Mouse (Mus musculus): ENCODE data around the gene Ss18l1. TPM values are rescaled to one million over a fixed set of nuclear protein-coding genes. Genes with fewer than 3 reads are reported as not detected.

Gene Ss18l1
- total RNA-seq, 2 experiments from 2014 or later = 38.8 to 40.5 TPM

GRCm38 (mm10) chr2:180041577-180042255, 593 bp upstream of the Ss18l1 start:
- Histone ChIP-seq H3K27ac (peak overlapping the region; percentile 100), H3K4me3 (peak overlapping the region; percentile 99)
- peak; percentile 53 to 59 for DNase-seq (ENCODE audit: extremely low spot score in 1 of 2, low spot score in 2 of 2)
- intact Hi-C loops (cut with DNase I) = loop anchor here (1.0 kb wide), 2 partner anchors 17 to 65 kb away; partner anchors contain the start of genes Lsm14b and Taf4
- no peak for TF ChIP-seq CTCF (IDR thresholded peaks at IDR 0.05)

DNA sequence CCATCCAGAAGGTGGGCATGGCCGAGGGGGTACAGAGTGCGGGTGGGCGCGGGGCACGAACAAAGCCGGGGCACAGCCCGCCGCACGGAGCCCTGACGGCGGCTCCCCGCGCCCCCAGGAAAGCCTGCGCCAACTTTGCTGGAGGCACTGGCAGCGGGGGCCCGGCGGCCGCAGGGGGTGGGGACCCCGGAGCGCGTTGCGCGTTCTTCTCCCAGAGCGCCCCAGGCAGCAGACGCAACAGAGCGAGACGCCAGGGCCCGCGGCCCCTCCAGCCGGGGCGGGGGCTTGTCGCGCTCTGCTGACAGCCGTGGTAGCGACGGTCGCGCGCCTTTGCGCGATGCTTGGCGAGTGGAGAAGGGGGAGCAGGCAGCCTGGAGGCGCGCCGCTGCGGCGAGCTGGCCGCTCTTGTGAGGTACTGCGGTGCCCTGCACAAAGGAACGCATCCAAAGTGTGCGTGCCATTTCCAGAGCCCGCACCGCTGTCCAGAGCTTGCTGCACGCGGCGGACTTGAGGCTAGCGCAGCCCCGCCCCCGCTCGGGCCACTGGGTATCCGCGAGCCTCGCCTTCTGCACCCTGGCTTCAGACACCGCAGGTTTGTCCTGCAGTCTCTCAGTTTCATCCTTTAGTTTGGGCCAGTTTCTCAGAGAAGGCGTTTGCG, 678 bp downstream of the Ss18l1 start:
- intact Hi-C loops (cut with DNase I) = loop anchor here (1.0 kb wide), 2 partner anchors 19 to 67 kb away; partner anchors contain the start of genes Lsm14b and Taf4
- Histone ChIP-seq H3K27ac (peak overlapping the region; percentile 100), H3K4me3 (peak overlapping the region; percentile 99)
- no peak for TF ChIP-seq CTCF (IDR thresholded peaks at IDR 0.05)
- DNase-seq (ENCODE audit: extremely low spot score in 1 of 2, low spot score in 2 of 2) = peak; percentile 66 to 70

GRCm38 (mm10) chr2:180045283-180045682, 3.0 kb downstream of the Ss18l1 start:
- intact Hi-C loops (cut with DNase I) = no loop called here
- Histone ChIP-seq H3K4me3 (no peak overlapping the region), H3K27ac (no peak overlapping the region)
- TF ChIP-seq CTCF (IDR thresholded peaks at IDR 0.05) = peak; percentile 63
- no peak for DNase-seq (ENCODE audit: extremely low spot score in 1 of 2, low spot score in 2 of 2)

DNA sequence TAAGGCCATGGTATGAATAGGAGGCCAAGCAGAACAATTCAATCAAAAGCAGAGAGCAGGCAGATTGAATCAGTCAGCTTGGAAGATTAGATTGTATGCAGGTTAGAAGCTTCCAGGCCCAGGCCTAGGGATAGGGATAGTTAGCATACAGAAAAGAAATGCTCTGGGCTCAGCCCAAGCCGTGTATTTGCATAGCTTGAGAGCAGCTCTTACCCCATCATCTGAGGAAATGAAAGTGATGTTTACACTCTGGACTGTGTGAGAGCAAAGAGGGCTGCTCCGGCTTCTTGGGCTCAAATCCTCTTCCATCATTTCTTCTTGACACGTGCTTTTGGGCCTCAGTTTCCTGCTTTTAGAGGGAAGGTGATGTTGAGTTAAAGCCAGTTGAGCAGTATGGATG, 5.3 kb downstream of the Ss18l1 start:
- H3K4me3 ChIP-seq = no peak overlapping the region
- no peak for TF ChIP-seq CTCF (IDR thresholded peaks at IDR 0.05)
- H3K27ac ChIP-seq = peak overlapping the region; percentile 66
- intact Hi-C loops (cut with DNase I) = no loop called here
- DNase-seq (ENCODE audit: extremely low spot score in 1 of 2, low spot score in 2 of 2) = no peak

DNA sequence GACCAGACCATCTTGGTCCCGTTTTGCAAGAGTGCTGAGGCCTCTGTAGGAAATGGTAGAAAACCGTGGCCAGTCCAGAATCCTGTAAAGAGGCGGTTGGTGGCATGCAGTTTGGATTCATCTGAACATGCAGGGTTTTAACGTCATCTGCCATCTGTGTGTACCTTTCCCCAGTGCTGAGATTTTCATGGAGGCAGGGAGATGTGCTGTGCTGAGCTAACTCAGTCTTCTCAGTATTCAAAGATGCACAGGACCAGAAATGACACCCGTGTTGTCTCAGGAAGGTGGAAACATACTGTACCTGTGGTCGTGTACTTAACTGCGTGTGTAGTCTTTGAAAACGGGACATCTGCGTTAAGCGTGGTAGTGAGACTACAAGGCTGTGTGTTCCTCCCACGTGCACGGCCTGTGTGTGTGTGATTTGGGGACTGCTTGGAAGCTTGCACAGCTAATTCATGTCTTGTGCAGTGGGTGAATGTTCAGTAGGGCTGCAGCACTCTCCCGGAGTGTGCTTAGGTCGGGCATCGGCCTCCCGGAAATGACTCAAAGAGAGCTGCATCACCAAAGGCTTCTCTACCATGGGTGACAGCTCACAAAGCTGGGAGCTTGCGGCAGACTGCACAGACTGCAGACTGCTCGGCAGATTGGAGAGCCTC, 5.8 kb downstream of the Ss18l1 start:
- intact Hi-C loops (cut with DNase I) = no loop called here
- H3K4me3 ChIP-seq = no peak overlapping the region
- H3K27ac ChIP-seq = peak overlapping the region; percentile 66
- peak; percentile 46 to 47 for DNase-seq (ENCODE audit: extremely low spot score in 1 of 2, low spot score in 2 of 2)
- no peak for TF ChIP-seq CTCF (IDR thresholded peaks at IDR 0.05)

- no peak overlapping the region for H3K4me3 ChIP-seq
- DNase-seq (ENCODE audit: extremely low spot score in 1 of 2, low spot score in 2 of 2) = peak; percentile 75 to 83
- no peak overlapping the region for H3K27ac ChIP-seq
- intact Hi-C loops (cut with DNase I) = loop anchor here (1.0 kb wide), 1 partner anchor 134 kb away; no protein-coding TSS in a partner anchor
- peak; percentile 79 for TF ChIP-seq CTCF (IDR thresholded peaks at IDR 0.05)
Observed at GRCm38 (mm10) chr2:180050986-180051385, 8.7 kb downstream of the Ss18l1 start.

DNA sequence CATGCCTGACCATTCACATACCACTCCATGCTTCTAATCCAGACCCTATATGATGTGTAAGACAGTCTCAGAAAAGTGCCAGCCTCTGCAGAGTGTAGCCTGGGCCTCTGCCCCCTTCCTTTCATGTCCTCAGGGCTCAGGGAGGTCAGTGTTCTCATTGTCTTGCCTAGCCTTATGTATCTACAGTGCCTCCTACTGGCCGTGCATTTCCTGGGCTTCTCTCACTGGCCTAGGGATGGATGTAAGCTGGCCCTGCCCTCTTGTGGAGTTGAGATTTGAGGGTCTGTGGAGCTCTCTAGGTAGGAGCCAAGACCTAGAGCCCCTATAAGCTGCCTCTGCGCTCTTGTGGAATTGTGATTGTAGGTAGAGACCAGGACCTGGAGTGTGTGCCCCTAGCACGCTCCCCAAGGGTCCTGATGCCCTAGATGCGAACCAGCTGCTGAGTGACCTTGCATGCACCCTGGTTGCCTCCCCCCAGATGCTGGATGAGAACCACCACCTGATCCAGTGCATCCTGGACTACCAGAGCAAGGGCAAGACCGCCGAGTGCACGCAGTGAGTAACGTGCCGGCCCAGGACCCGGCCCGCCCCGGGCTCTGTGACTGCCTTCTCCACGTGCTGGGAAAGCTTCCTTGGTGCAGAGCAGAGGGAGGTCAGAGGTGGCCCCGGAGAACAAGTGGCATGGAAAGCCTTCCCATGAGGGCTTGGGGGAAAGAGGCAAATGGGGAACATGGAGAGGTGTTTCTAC, 9.9 kb downstream of the Ss18l1 start:
- Histone ChIP-seq H3K4me3 (no peak overlapping the region), H3K27ac (no peak overlapping the region)
- TF ChIP-seq CTCF (IDR thresholded peaks at IDR 0.05) = peak; percentile 47
- no peak for DNase-seq (ENCODE audit: extremely low spot score in 1 of 2, low spot score in 2 of 2)
- intact Hi-C loops (cut with DNase I) = loop anchor here (1.0 kb wide), 1 partner anchor 135 kb away; no protein-coding TSS in a partner anchor

GRCm38 (mm10) chr2:180053001-180053400, 10.7 kb downstream of the Ss18l1 start:
- no peak for DNase-seq (ENCODE audit: extremely low spot score in 1 of 2, low spot score in 2 of 2)
- intact Hi-C loops (cut with DNase I) = no loop called here
- TF ChIP-seq CTCF (IDR thresholded peaks at IDR 0.05) = no peak
- H3K27ac ChIP-seq = no peak overlapping the region
- H3K4me3 ChIP-seq = no peak overlapping the region

GRCm38 (mm10) chr2:180063338-180064131, 21.2 kb downstream of the Ss18l1 start:
- H3K27ac ChIP-seq = no peak overlapping the region
- intact Hi-C loops (cut with DNase I) = no loop called here
- TF ChIP-seq CTCF (IDR thresholded peaks at IDR 0.05) = no peak
- H3K4me3 ChIP-seq = no peak overlapping the region
- no peak for DNase-seq (ENCODE audit: extremely low spot score in 1 of 2, low spot score in 2 of 2)

DNA sequence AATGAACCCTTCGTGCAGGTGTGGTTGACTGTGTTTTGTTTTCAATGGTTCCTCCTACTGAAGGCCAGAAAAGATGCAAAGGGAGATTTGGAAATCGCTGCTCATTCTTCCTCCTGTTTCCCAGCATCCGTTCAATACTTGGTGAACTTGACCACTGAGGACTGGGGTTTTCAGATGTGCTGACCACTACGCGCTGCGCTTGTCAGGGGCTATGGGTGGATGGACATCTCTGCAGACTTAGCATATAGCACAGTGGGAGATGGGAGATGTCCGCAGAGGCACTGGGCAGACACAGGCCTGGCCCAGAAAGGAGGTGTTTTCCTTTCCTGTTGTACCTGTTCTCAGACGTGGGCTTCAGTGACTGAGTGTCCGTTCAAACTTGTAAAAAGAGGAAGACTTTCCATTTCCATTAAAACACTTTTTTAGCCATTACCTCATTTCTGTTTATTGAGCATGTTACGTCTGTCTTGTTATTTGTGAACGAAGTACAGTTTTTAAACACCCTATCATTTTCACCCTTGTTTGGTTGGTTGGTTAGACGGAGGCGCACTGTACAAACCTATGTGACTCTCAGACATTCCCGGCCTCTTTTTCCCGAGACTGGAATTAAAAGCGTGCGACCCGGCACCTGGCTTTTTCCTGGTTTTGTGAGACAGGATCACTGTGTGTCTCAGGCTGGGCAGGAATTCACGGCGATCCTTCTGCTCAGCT, 27.6 kb downstream of the Ss18l1 start:
- DNase-seq (ENCODE audit: extremely low spot score in 1 of 2, low spot score in 2 of 2) = no peak
- peak overlapping the region; percentile 95 for H3K27ac ChIP-seq
- peak overlapping the region; percentile 85 for H3K4me3 ChIP-seq
- intact Hi-C loops (cut with DNase I) = loop anchor here (1.0 to 2.0 kb wide), 2 partner anchors 49 to 101 kb away; partner anchors contain the start of genes Adrm1 and Osbpl2
- no peak for TF ChIP-seq CTCF (IDR thresholded peaks at IDR 0.05)

All from left cerebral cortex, adult 2 months (tissue).